Mouse (Mus musculus): ENCODE measurements around the gene Ccdc130. TPM values are rescaled to one million over a fixed set of nuclear protein-coding genes. Genes with fewer than 3 reads are reported as not detected.

Gene Ccdc130
- polyA plus RNA-seq, 1 experiment from 2014 or later = 14.3 TPM

- peak overlapping the region; percentile 77 for H3K4me3 ChIP-seq (replicated peaks)
These were observed 34.3 kb downstream of the Ccdc130 start for GRCm38 (mm10) chr8:84235746-84236409.

GRCm38 (mm10) chr8:84233055-84233454 lies 37.1 kb downstream of the Ccdc130 start:
- H3K9ac ChIP-seq = no peak overlapping the region
- H3K27ac ChIP-seq = no peak overlapping the region
- H3K4me1 ChIP-seq (replicated peaks) = peaks cover 14% of the 10 kb centered on the region
- no peak overlapping the region for H3K4me2 ChIP-seq (replicated peaks)
- 82% methylated on average over 2 of the region's 2 CpGs for WGBS
- peaks cover 9% of the 10 kb centered on the region for H3K36me3 ChIP-seq
- ATAC-seq = no peak
- no peak overlapping the region for H3K4me3 ChIP-seq (replicated peaks)
- H3K27me3 ChIP-seq (replicated peaks) = no peaks in the 10 kb centered on the region
- no peaks in the 10 kb centered on the region for H3K9me3 ChIP-seq

More at GRCm38 (mm10) chr8:84235746-84236409, 34.3 kb downstream of the Ccdc130 start:
- 19% methylated on average over 10 of the region's 10 CpGs for WGBS
- Histone ChIP-seq H3K9me3 (no peaks in the 10 kb centered on the region), H3K4me2 (replicated peaks) (peak overlapping the region; percentile 72), H3K4me1 (replicated peaks) (peaks cover 15% of the 10 kb centered on the region), H3K27me3 (replicated peaks) (no peaks in the 10 kb centered on the region), H3K9ac (peak overlapping the region; percentile 83), H3K36me3 (no peaks in the 10 kb centered on the region; the same call in 1 of the 2 replicates), H3K27ac (peak overlapping the region; percentile 11; the same call in 1 of the 2 replicates)
- ATAC-seq = no peak

GRCm38 (mm10) chr8:84230735-84231134 lies 39.4 kb downstream of the Ccdc130 start:
- peaks cover 20% of the 10 kb centered on the region for H3K36me3 ChIP-seq
- H3K9me3 ChIP-seq = no peaks in the 10 kb centered on the region
- H3K27ac ChIP-seq = no peak overlapping the region
- no peak overlapping the region for H3K9ac ChIP-seq
- H3K4me1 ChIP-seq (replicated peaks) = peaks cover 6% of the 10 kb centered on the region
- no peak overlapping the region for H3K4me3 ChIP-seq (replicated peaks)
- H3K4me2 ChIP-seq (replicated peaks) = no peak overlapping the region
- 77% methylated on average over 17 of the region's 17 CpGs for WGBS
- no peaks in the 10 kb centered on the region for H3K27me3 ChIP-seq (replicated peaks)
- no peak for ATAC-seq

- ATAC-seq = 0 out of 2 replicates have a peak, but pooled peaks have one; percentile 8
- 81% methylated on average over 21 of the region's 21 CpGs for WGBS
- H3K9ac ChIP-seq = no peak overlapping the region
- no peak overlapping the region for H3K4me2 ChIP-seq (replicated peaks)
- H3K27ac ChIP-seq = no peak overlapping the region
- no peaks in the 10 kb centered on the region for H3K4me1 ChIP-seq (replicated peaks)
- H3K36me3 ChIP-seq = peaks cover 45% of the 10 kb centered on the region
- no peaks in the 10 kb centered on the region for H3K27me3 ChIP-seq (replicated peaks)
- H3K4me3 ChIP-seq (replicated peaks) = no peak overlapping the region
- H3K9me3 ChIP-seq = no peaks in the 10 kb centered on the region
These were observed 46.7 kb downstream of the Ccdc130 start for GRCm38 (mm10) chr8:84223322-84224029.

GRCm38 (mm10) chr8:84222566-84223165 lies 47.5 kb downstream of the Ccdc130 start:
- Histone ChIP-seq H3K27me3 (replicated peaks) (no peaks in the 10 kb centered on the region), H3K4me2 (replicated peaks) (no peak overlapping the region), H3K9me3 (no peaks in the 10 kb centered on the region), H3K27ac (no peak overlapping the region), H3K4me1 (replicated peaks) (no peaks in the 10 kb centered on the region), H3K4me3 (replicated peaks) (no peak overlapping the region), H3K9ac (no peak overlapping the region), H3K36me3 (peaks cover 40% of the 10 kb centered on the region)
- no peak for ATAC-seq
- 89% methylated on average over 9 of the region's 9 CpGs for WGBS

GRCm38 (mm10) chr8:84220105-84220504 lies 50.1 kb downstream of the Ccdc130 start:
- 73% methylated on average over 7 of the region's 7 CpGs for WGBS
- H3K9ac ChIP-seq = no peak overlapping the region
- H3K4me2 ChIP-seq (replicated peaks) = no peak overlapping the region
- H3K27me3 ChIP-seq (replicated peaks) = no peaks in the 10 kb centered on the region
- H3K4me3 ChIP-seq (replicated peaks) = no peak overlapping the region
- no peak overlapping the region for H3K27ac ChIP-seq
- H3K36me3 ChIP-seq = peaks cover 26% of the 10 kb centered on the region
- no peak for ATAC-seq
- H3K9me3 ChIP-seq = no peaks in the 10 kb centered on the region
- H3K4me1 ChIP-seq (replicated peaks) = no peaks in the 10 kb centered on the region

- H3K4me3 ChIP-seq (replicated peaks) = no peak overlapping the region
- WGBS = 93% methylated on average over 5 of the region's 5 CpGs
- H3K4me1 ChIP-seq (replicated peaks) = no peaks in the 10 kb centered on the region
- H3K27me3 ChIP-seq (replicated peaks) = no peaks in the 10 kb centered on the region
- no peak overlapping the region for H3K9ac ChIP-seq
- peaks cover 24% of the 10 kb centered on the region for H3K36me3 ChIP-seq
- no peak overlapping the region for H3K27ac ChIP-seq
- no peak for ATAC-seq
- no peaks in the 10 kb centered on the region for H3K9me3 ChIP-seq
- H3K4me2 ChIP-seq (replicated peaks) = no peak overlapping the region
These were observed 52.0 kb downstream of the Ccdc130 start for GRCm38 (mm10) chr8:84218143-84218542.

GRCm38 (mm10) chr8:84217206-84217605 lies 53.0 kb downstream of the Ccdc130 start:
- Histone ChIP-seq H3K27ac (no peak overlapping the region), H3K4me3 (replicated peaks) (no peak overlapping the region), H3K4me2 (replicated peaks) (no peak overlapping the region), H3K9me3 (no peaks in the 10 kb centered on the region), H3K4me1 (replicated peaks) (no peaks in the 10 kb centered on the region), H3K27me3 (replicated peaks) (no peaks in the 10 kb centered on the region), H3K9ac (no peak overlapping the region), H3K36me3 (peaks cover 20% of the 10 kb centered on the region)
- 92% methylated on average over 11 of the region's 11 CpGs for WGBS
- ATAC-seq = no peak

- Histone ChIP-seq H3K27ac (no peak overlapping the region), H3K9me3 (no peaks in the 10 kb centered on the region), H3K27me3 (replicated peaks) (no peaks in the 10 kb centered on the region), H3K36me3 (peaks cover 31% of the 10 kb centered on the region), H3K4me1 (replicated peaks) (peaks cover 9% of the 10 kb centered on the region; the same call in 1 of the 2 replicates), H3K9ac (no peak overlapping the region), H3K4me3 (replicated peaks) (no peak overlapping the region), H3K4me2 (replicated peaks) (no peak overlapping the region)
- ATAC-seq = no peak
- 87% methylated on average over 4 of the region's 4 CpGs for WGBS
These were observed 56.9 kb downstream of the Ccdc130 start for GRCm38 (mm10) chr8:84213277-84213676.

GRCm38 (mm10) chr8:84211881-84212563 lies 58.2 kb downstream of the Ccdc130 start:
- WGBS = 90% methylated on average over 31 of the region's 31 CpGs
- Histone ChIP-seq H3K36me3 (peaks cover 31% of the 10 kb centered on the region; the same call in 1 of the 2 replicates), H3K4me2 (replicated peaks) (no peak overlapping the region), H3K4me1 (replicated peaks) (peaks cover 16% of the 10 kb centered on the region), H3K9me3 (no peaks in the 10 kb centered on the region), H3K27ac (no peak overlapping the region), H3K4me3 (replicated peaks) (no peak overlapping the region), H3K9ac (no peak overlapping the region), H3K27me3 (replicated peaks) (no peaks in the 10 kb centered on the region)
- ATAC-seq = no peak

- peaks cover 29% of the 10 kb centered on the region; the same call in 1 of the 2 replicates for H3K36me3 ChIP-seq
- H3K4me2 ChIP-seq (replicated peaks) = no peak overlapping the region
- no peaks in the 10 kb centered on the region for H3K9me3 ChIP-seq
- H3K27ac ChIP-seq = no peak overlapping the region
- H3K4me3 ChIP-seq (replicated peaks) = no peak overlapping the region
- H3K27me3 ChIP-seq (replicated peaks) = no peaks in the 10 kb centered on the region
- ATAC-seq = no peak
- peaks cover 16% of the 10 kb centered on the region for H3K4me1 ChIP-seq (replicated peaks)
- WGBS = 92% methylated on average over 3 of the region's 3 CpGs
- H3K9ac ChIP-seq = no peak overlapping the region
These were observed 59.0 kb downstream of the Ccdc130 start for GRCm38 (mm10) chr8:84211202-84211601.
